Mouse (Mus musculus): ENCODE data around the gene Tnrc6b. TPM values are rescaled to one million over a fixed set of nuclear protein-coding genes. Genes with fewer than 3 reads are reported as not detected.
"Not testable (repeated sequence)": the region's sequence is repeated elsewhere in the genome, so short reads cannot be mapped to it uniquely, and the experiment has no call there.

Gene Tnrc6b
- polyA plus RNA-seq, 1 experiment, result 10.0 TPM

- DNase-seq (ENCODE audit: low read depth), result no peak
Measured at GRCm38 (mm10) chr15:80701481-80702257, 9.4 kb upstream of the Tnrc6b start.

DNA sequence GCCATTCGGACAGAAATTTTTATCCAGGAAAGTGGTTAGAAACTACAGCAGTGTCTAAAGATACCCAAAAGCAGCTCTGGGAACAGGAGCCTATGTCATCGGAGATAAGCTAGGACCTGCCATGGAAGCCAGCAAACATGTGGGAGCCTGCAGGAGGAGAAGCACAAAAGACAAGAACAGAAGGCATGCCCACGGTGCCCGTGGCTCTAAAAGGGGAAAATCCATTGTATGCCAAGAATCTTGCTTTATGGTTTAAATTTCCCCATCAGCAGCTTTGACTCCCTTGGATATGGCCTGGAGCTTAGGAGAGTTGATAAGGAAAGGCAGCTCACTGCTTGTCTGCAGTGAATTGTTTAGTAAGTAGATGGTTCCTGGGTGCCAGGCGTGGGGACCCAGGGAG is 8.2 kb upstream of the Tnrc6b start:
- peak; percentile 79 for DNase-seq (ENCODE audit: low read depth)

DNA sequence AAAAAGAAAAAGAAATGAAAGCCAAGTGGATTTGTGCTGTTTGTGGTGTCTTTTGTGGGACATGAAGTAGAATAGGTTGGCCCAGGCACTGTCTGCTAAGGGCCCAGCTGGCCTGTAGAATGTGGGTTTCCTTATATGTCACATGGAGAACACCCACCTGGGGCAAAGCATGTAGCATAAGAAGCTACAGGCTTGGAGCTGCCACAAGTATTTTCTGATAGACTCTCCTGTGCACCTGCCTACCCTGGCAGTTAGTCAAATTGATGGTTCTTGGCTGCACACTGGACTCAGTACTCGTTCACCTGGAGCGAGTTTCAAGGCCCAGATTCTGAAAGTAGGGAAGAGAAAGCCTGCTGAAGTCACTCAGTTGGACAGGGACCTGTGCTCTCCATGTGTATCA is 7.6 kb upstream of the Tnrc6b start:
- DNase-seq (ENCODE audit: low read depth), result no peak

- no peak for DNase-seq (ENCODE audit: low read depth)
Measured at GRCm38 (mm10) chr15:80704267-80704666, 6.8 kb upstream of the Tnrc6b start.

- DNase-seq (ENCODE audit: low read depth), result no peak
Measured at GRCm38 (mm10) chr15:80705828-80706549, 5.1 kb upstream of the Tnrc6b start.

DNA sequence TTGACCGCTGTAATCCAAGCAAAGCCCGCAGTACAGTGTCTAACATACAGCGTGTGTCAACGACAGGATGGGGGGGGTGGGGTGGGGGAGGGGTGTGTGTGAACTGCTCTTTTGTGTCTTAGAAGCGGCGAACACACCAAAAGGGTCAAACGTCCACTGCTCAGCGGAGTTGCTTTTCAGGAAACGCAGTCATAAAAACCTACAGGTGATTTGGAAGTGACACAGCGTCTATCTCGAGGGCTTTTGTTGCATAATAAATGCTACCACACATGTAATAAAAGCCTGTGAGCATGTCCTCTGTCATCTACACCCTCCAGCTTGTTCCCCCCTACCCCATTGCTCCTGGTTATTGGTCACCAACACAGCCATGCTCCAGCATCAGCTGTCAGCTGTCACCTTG is 4.5 kb upstream of the Tnrc6b start:
- DNase-seq (ENCODE audit: low read depth), result no peak

DNA sequence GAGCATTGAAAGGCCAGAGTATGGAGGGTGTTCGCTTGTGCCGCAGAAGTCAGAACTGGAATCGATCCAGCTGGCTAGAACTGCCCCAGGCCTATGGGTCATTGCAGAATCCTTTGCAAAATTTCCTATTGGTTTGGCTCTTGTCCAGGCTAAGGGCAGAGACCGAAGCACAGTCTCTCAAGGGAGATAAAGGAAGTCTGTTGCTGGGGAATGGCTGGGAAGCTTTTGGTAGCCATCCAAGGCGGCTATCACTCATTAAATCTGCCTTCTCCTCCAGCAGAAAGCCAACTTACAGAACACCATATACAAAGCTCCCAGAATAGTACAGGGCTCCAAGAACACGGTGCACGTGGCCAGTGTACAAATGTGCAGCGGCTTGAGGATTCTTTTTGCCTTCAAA is 4.0 kb upstream of the Tnrc6b start:
- DNase-seq (ENCODE audit: low read depth), result no peak

DNA sequence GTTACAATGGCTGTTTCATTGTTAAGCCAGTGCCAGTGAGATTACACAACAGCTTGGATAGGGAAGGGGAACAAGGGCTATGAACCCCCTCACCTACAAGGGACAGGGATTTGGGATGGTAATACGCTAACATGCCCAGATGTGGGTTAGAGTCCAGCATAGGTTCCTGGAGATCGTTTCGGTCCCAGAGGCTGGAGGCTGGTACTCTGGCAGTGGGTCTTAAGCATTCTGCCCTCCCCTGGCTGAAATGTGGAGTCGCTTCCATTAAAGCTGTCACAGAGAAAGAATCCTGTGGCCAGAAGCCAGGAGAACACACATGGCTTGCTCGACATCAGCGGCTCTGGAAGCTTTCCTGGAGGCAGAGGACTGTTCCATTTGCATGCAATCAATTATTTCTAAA is 1.5 kb upstream of the Tnrc6b start:
- peak; percentile 77 for DNase-seq (ENCODE audit: low read depth)

- DNase-seq (ENCODE audit: low read depth), result no peak
Measured at GRCm38 (mm10) chr15:80710257-80710607, 881 bp upstream of the Tnrc6b start.

- DNase-seq (ENCODE audit: low read depth), result no peak
Measured at GRCm38 (mm10) chr15:80711401-80712151, 463 bp downstream of the Tnrc6b start.

GRCm38 (mm10) chr15:80714299-80714698 is 3.2 kb downstream of the Tnrc6b start:
- DNase-seq (ENCODE audit: low read depth), result no peak

DNA sequence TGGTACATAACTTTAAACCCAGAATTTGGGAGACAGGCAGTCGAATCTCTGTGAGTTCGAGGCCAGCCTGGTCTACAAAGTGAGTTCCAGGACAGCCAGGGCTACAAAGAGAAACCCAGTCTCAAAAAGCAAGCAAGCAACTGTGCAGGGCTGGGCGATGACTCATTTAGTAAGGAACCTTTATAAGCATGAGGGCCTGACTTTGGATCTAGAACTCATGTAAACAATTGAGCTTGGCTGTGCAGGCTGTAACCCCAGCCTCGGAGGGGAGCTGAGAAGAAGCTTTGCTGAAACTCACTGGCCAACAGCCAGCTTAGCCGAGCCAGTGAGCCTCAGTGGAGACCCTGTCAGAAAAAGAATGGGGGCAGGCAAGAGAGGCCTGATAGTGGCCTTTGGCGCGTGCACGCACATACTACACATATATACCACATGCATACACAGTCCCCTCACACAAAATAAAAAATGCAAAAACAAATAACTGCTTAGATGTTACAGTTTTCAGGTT is 5.6 kb downstream of the Tnrc6b start:
- no peak for DNase-seq (ENCODE audit: low read depth)

- no peak for DNase-seq (ENCODE audit: low read depth)
Measured at GRCm38 (mm10) chr15:80717431-80717830, 6.3 kb downstream of the Tnrc6b start.

GRCm38 (mm10) chr15:80720249-80720648 is 9.1 kb downstream of the Tnrc6b start:
- no peak for DNase-seq (ENCODE audit: low read depth)

- DNase-seq (ENCODE audit: low read depth), result no peak
Measured at GRCm38 (mm10) chr15:80721861-80722260, 10.7 kb downstream of the Tnrc6b start.

- no peak for DNase-seq (ENCODE audit: low read depth)
Measured at GRCm38 (mm10) chr15:80722366-80722765, 11.3 kb downstream of the Tnrc6b start.

DNA sequence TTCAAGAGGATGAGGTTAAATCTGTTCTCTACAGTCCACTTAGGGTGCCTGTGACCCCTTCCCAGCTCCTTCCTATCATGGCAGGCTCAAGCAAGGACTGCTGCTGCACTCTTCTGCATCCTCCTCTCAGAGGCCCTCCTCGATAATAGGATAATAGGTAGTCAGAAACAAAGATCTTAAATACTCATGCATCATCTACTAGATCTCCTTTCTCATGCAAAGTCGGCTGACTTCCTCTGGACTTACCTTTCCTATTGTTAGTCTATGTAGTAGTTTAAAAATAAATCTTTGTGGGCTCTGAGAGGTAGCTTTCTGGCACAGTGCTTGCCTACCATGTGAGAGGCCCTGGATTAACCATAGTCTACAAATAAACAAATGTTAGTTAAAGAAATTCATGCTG is 18.4 kb downstream of the Tnrc6b start:
- no peak for DNase-seq (ENCODE audit: low read depth)

- DNase-seq (ENCODE audit: low read depth), result no peak
Measured at GRCm38 (mm10) chr15:80731043-80731442, 19.9 kb downstream of the Tnrc6b start.

GRCm38 (mm10) chr15:80731511-80731910 is 20.4 kb downstream of the Tnrc6b start:
- DNase-seq (ENCODE audit: low read depth), result no peak

DNA sequence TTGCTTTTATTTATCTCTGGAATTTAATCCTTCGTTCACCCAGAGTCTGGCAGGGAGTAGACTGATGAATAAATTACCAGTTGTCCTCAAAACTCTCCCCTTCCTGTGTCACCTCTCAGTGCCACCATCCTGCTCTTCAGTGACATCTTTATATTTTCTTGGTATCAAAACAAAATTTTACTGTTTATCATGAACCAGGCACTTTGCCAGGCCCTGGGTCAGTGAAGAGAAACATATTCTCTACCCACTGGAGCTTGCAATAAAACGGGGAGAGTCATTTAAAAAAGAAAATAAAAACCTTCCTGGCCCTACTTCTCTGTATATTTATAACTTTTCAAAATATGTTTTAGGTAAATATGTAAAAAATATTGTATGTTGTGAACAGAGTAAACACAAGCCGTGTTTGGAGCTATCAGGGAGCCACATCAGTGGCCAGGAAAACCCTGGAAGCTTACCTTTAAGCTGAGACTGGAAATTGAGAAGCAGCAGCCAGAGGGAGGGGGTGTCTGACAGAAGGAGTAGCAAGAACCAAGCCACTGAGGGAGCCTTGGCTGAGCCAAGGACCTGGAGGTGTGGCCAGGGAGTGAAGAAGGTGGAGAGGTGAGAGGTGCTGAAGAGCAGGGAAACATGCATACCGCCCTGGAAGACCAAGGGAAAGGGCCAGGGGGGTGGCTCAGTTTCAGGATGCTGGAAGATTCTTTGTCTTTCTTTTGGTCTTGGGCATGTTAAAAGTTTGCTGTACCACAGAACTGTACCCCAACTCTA is 21.3 kb downstream of the Tnrc6b start:
- DNase-seq (ENCODE audit: low read depth), result no peak

- no peak for DNase-seq (ENCODE audit: low read depth)
Measured at GRCm38 (mm10) chr15:80735300-80735699, 24.2 kb downstream of the Tnrc6b start.

DNA sequence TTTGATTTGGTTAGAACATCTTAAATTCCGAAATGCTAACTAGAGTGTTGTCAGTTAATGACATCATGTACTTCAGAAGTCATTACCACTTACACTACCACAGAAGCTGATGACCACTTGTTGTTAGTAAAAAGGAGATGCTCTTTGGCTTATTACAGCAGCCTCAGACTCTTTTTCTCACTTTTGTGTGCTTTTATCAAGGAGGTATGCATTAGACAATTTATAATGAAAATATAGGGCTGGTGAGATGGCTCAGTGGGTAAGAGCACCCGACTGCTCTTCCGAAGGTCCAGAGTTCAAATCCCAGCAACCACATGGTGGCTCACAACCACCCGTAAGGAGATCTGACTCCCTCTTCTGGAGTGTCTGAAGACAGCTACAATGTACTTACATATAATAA is 24.6 kb downstream of the Tnrc6b start:
- not testable (repeated sequence) for DNase-seq (ENCODE audit: low read depth)
